Mouse (Mus musculus) cerebellum, postnatal 14 days (tissue): ENCODE measurements around the gene Fam118b.

Experiments used
- DNase-seq, 2 experiments: peaks; one replicate each; pipeline ENCODE4 v3.0.0; 2021; ENCODE audit warnings: mixed read lengths in 2 of 2

Fam118b gene

DNA sequence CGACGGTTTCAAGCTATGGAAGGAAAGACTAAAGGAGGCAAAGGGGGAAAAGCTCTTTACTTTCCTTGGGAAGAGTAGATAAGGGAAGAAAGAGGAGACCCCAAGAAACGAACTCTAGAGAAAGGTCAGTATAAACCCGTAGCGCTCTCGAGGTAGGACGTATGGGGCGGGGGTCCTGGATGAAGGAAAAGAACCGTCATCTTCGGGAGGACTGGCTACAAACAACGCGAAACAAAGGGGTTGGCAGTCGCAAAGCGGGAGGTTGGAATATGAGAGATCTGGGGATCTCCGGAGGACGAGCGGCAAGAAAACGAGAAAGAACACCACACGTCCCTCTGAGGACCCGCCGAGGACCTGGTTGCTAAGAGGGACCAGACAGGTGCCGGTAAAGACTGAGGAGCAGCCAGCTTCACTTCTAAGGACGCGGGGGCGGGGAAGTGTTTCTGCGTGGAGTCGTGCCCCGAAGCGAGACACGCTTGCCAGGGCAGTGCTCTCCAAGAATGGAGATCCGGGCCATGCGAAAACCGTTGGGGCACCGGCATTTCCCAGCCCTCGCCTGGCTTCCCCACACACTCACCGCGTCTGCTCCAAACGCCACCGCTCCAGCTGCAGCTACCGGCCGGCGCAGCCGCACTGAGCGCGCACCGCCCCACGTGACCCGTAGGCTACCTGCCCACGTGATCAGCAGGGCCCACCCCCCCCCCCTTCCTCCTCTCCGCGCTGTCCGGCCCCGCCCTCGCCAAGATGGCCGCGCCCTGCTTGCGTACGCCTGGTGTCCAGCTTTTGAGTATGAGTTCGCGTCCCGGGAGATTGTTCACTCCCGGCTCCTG, at the start of gene Fam118b, which contains the start of gene Rpusd4:
Gene Fam118b, minus strand, starts transcription at position 660 of the 830 bp plus-strand sequence.
Gene Rpusd4, plus strand, starts transcription at position 720 of the 830 bp plus-strand sequence.
- DNase-seq: peak; percentile 95 to 96

DNA sequence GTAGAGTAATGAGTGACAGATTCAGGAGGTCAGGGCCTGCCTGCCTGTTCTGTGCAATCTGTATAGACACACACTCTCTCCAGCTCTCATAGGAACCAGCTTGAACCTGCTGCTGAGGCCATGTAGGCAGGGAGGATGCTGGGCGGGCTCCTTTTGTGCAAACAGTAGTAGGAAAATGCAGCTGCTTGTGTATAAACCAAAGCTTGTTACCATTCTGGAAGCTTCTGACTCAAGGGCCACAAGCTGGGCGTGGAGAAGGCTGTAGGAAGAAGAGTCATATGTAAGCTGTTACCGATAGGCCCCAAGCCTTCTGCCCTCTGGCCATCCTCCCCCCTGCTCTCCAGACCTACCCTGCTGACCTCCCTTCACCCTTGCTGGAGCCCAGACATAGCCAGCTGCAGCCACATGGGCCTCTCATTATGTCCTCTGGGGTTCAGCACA, 49.2 kb upstream of the Fam118b start:
- no peak for DNase-seq

DNA sequence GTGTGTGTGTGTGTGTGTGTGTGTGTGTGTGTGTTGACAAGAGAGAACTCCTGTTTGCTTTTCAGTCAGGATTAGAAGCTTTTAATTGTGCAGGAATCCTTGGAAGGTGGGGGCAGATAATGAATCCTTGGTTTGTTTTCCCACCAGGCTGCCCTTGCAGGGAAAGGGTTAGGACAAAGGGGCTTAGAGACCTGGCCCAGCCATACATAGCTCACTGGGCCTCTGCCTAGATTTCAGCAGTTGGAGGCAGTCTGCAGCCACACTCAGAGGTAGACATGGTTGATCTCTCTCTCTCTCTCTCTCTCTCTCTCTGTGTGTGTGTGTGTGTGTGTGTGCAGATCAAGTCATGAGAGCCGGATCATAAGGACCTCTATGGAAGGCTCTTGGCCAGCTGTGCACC, 46.6 kb upstream of the Fam118b start:
- DNase-seq: no peak

DNA sequence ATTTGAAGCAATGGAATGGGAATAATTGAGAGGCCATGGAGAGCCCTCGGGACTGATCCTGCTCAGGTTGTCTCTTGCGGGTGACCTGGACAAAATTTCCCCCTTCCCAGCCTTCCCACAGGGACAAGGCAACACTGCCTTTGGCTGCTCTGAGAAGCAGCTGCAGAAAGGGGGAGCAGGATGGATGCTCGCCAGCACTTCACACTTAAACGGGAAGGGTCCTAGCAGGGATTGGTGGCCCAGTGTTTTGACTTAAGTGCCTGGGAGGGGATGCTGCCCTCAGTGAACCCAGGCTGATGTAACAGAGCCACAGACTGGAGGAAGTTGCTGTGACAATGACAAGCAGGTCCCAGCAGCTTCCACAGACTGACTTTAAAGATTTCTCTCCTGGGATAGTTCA, 46.0 kb upstream of the Fam118b start:
- DNase-seq: no peak

DNA sequence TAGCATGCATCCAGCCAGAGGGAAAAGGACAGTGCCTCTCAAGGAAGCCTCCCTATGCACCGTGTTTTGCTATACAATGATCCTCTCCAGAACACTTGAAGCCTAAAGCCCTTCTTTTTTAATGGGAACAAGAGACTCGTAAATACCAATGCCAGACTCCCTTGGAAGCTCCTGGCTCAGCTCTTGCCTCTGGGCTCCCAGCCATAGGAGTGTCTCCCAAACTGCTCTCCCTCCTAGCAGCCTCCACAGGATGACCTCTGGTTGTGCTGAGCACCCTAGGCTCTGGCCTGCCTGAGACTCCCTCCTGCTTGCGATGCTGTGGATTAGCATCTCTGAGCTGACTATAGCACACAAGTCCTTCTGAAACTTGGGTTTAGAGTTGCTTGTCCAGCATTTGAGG, 44.9 kb upstream of the Fam118b start:
- DNase-seq: peak; percentile 58 to 76

DNA sequence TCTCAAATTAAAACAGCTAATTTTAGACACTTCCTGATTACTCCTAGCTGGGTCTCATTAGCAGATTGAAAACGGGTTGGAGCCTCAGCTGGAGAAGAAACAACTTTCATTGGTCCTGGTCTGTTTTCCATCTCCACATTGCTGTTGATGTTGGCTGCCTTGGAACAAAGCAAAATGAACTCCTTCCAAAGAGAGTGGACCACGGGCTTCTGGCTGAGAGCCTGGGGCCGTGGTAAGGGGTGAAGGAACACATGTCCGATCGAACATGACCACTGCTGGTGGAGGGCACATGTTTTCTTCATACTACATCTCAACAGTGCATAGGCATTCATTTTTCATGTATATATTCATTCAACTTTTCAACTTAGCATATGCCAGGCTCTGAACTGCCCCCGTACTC, 42.8 kb upstream of the Fam118b start:
- DNase-seq: no peak

DNA sequence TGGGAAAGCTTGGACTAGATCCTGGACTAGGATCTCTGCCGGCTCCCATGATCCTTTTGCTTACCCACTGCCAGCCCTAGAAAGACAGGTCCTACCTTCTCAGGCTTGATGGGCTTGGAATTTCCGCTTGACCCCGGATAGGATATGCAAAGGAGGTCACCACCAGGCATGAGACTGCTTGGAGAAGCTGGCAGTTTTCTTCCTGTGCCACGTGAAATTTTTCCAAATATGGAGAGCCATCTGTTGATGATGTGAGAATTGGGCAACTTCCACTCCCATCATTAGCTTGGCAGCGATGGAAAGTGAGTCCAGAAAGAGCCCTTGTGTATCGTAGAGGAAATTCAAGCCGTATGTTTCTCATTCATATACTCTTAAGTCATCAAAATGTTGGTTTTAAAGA, 39.9 kb upstream of the Fam118b start:
- DNase-seq: peak; percentile 53 to 73

DNA sequence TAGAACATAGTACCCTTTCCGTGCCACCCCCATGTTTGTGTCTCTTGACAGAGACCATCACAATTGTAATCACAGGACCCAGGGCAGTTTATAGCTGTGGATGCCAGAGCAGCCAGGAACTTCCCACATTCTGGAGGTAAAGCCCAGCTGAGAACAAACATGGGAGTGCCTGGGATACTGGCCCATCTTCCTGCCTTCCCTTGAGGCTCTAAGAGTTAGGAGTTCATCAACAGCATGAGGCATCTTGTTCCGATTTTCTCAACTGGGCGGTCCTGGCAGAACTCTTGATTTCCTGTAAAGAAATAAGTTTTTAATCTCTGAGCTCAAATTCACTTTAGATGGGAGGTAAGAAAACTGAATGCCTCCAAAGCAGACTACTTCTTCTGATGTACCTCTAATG, 34.6 kb upstream of the Fam118b start:
- no peak for DNase-seq

DNA sequence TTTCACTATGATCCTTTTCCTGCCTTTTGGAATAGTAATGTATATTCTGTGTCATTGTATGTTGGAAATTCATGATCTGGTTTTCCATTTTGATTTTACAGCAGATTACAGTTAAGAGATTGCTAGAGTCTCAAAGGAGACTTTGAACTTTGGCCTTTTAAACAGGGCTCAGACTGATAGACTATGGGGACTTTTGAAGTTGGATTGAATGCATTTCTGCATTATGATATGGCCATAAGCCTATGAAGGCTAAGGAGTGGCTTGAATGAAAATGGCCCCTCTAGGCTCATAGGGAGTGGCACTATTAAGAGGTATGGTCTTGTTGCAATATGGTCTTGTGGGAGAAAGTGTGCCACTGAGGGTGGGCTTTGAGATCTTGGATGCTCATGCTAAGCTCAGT, 30.2 kb upstream of the Fam118b start:
- no peak for DNase-seq

DNA sequence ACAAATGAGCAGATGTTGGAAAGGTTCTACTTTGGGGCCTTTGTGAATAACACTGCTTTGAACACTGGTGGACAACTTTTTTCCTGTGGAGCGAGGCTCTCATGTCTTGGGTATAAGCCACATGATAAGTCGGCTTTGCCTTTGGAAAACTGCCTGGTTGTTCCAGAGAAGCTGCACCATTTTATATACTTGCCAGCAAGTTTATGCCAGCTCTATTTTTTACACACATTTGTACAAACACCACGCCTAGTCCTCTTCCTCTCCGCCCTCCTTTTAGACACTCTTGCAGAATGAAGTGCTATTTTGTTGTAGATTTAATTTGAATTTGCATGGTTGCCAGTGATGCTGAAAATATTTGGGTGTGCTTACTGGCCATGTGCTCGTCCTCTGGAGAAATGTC, 25.9 kb upstream of the Fam118b start:
- no peak for DNase-seq

DNA sequence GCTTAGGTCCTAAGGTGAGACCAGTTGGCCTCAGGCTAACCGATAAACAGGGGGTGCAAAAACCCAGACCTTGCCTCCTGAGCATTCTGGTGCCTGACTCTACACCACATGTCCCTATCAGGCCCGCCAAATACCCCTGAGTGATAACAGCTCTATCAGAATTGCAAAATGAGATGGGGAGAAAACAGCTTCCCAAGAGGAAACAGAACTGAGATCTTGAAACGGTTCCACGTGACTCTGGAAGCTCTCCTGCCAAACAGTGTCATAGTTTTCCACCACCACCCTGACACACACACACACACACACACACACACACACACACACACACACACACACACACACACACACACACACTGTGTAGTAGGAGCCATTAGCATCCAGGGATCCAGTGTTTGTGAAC, 23.3 kb upstream of the Fam118b start:
- DNase-seq: no peak

DNA sequence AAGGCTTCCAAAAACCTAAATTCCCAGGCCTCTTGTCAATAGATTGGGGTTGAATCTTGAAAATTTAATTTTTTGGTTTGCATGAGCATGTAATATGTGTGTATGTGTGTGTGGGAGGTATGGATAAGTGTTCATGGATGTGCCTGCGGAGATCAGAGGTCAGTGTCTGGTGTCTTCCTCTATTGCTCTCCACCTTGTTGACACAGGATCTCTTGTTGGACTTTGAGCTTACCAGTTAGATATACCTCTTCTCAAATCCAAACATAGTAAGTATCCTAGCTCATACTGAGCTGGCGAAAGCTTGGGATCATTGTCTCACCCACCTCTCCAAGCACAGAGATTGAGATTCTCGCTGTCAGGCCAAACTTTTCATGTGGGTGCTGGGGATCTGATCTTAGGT, 22.8 kb upstream of the Fam118b start:
- DNase-seq: no peak

DNA sequence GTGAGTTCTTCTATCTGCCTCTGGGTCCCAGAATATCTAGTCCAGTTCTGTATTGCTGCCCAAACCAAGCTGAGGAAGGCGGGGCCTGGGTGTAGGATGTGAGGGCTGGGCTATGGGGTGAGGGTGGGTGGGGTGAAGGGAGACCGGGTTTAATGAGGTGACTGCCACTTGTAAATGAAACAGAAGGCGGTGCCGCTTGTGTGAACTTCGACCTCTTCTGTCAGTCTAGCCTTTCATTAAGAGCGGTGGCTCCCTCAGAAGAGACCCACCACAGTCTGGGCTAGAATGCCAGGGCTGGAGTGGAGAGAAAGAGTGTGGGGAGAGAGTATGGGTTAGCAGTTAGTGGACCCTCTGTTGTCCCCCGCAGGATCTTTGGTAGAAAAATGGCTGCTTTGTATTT, 22.4 kb upstream of the Fam118b start:
- no peak for DNase-seq

DNA sequence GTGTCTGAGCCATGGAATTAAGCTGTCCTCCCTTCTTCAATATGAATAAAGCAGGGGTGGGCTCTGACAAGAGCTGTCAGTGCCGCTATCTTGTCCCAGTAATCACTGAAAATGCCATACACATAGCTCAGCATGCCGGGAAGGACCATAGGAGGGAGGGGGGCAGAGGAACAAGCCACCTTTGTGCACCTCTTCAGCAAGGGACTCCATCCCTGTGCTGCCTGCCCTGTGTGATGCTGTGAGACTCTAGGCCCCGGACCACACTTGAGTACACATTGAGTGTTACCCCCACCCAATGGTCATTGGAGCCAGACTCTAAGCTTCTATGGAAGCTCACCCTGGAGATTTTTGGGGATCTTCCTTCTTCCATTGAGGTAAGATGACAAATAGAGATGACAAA, 18.7 kb upstream of the Fam118b start:
- no peak for DNase-seq

DNA sequence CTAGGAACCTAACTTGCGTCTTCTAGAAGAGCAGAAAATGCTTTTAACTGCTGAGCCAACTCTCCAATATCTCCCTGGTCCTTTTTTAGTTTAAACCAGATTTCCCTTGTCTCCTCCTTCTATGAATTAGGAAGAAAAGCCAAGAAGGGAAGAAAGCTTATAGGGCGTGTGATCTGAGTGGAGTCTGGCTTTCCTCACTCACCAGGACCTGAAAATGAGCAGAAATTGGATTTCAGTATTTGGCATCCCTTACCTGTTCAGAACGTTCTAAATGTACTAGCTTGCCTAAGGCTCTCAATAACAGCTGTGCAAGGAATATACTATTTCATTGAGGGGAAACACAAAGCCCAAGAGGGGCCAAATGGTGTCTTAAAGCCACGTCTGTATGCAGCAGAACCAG, 16.7 kb upstream of the Fam118b start:
- DNase-seq: no peak

DNA sequence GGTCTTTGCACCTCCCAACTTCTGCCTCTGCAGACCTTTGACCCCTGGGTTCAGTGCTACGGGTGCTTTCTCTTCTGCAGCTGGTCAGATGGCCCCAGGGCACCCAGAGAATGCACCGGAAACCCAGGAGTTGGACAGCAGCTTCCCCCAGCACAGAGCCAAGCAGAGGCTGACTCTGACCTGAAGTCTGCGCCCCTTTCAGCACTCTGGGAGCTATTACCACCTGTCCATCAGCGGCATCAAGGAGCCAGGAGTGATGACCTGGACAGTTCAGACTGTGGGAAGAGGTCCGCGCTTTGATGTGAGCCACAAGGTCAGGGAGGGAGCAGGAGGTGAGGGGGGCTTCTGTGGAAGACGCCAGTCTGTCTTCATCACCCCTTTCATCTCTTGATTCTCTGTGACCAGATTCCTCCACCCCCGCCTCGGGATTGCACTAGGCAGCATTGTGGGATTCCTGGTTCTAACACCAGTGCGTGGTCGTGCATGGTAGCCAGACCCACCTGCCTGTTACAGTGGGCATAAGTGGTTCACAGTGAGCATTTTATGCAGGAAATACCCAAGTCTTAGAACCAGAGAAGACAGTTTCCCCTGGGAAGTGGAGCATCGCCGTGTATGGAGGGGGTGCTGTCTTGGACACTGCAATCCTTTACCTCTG, 15.9 kb upstream of the Fam118b start:
- DNase-seq: no peak

DNA sequence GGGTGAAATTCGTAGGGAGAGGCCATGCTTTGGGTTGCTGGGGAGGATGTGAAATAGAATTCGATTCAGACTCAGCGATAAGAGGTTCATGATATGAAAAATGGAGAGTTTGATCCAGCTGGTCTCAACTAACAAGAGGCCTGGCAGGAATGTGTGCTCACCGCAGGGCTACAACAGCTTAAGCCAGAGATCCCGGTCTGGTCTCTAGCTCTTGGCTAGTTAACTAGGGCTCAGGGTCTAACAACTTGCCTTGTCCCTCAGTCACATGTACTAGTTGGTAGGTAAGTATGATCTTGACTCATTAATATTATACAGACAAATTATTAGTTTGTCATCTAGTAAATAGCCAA, 15.2 kb upstream of the Fam118b start:
- no peak for DNase-seq

DNA sequence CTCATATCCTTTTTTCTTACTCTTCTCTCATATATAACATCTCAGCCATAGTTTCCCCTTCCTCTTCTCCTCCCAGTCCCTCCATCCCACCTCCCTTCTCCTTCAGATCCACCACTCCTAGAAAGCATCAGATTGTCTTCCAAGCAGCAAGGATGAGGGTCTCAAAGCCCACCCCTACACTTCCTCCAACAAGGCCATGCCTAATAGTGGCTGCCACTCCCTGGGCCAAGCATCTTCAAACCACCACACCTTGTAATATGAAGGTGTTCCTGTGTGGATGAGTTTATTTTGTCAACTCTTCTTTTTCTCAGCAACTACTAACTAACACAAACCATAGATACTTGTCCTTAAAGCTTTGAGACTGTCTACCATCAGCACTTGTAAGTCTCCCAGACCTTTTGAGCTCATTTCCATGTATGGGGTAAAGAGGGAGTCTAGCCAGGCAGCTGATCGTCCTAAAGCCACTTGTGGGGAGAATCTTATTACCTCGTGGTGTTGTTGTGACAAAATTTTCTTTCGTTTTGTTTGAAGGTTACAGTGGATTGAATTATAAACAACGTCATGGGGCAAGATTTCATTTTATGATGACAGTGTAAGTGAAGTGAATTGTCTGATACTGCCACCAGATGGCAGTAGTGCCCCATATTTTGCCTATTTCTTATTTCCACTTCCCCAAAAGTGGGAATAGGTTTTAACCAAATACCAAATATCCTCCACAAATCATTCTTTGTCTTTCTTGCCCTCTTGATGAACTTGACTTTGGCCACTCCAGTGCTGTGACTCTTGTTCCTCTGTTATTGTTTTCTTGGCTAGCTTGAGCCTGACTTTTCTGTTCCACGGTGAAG, 14.6 kb upstream of the Fam118b start:
- DNase-seq: peak; percentile 76 to 82

DNA sequence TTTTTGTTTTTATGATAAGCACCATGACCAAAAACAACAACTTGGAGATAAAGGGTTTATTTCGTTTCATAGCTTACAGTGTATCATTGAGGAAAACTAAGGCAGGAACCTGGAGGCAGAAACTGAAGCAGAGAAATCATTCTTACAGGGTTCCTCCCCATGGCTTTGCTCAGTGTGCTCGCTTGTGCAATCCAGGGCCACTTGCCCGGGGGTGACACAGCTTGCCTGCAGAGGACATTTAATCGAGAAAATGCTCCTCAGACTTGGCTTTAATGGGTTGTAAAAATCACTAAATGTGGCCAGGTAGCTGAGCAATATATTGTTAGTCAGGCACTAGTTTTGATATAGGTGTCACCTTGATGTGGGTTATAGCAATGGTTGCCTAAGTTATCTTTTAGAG, 10.8 kb upstream of the Fam118b start:
- DNase-seq: no peak

DNA sequence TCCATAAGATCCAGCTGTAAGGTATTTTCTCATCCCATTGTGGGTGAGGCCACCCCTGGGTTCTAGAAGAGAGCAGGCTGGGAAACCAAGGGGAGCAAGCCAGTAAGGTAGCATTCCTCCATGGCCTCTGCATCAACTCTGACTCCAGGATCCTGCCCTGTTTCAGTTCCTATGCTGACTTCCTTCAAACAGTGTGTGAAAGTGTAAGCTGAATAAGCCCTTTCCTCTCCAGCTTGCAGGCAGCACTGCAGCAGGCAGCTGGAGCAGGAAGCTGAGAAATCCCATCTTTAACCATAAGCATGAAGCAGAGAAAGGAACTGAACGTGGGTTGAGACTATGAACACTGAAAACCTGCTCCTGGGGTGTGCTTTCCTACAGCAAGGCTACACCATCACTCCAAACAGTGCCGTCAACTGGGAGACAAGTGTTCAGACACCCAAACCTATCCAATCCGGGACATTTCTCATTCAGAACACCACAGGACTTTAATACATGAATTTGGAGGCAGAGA, 10.3 kb upstream of the Fam118b start:
- no peak for DNase-seq

DNA sequence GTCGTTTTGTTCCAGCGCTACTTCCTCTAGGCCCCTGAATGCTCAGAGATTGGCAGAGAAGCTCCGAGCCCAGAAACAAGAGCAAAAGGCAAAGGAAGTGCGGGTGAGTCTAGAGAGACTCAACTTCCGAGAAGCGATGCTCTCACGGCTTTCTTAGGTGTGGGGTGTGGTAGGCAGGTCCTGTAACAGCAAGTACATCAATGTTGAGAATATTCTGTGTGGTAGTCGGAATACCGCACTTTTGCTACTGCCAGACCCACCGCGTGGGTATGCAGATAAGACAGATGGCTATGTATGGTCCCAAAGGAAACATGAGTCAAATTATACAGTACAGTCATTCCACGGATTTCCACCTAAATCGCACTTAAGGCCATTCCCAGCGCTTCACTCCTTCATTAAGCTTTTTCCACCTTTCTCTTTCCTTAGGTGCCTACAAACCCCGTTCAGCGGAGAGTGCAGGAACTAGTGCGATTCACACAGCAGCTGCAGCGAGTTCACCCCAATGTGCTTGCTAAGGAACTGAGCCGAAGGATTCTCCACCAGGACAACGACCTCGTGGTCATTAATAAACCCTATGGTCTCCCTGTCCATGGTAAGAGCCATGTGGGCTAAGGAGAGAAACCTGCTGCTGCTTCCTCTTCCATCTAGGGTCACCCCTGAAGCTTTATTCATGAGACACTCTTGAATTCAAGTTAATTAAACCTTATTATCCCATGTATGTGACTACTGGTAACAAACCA, 541 bp upstream of the Fam118b start:
- DNase-seq: no peak

DNA sequence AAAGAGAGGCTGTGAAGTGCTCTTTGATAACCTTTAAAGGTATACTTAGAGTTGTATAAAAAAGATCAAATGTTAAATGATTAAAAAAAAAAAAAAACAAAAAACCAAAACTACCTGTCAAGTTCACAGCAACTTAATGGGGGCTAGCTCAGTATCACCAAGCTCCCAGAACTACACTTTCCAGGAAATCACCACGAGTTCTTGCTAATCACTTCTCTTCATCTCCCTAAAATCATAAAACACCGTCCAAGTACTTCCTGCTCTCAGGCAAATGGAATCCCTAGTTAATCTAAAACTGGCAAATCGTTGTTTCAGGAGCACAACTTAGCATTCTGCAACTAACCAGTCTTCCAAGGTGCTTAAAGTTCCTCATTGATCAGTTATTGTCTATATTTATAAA, 3.1 kb downstream of the Fam118b start:
- DNase-seq: no peak

DNA sequence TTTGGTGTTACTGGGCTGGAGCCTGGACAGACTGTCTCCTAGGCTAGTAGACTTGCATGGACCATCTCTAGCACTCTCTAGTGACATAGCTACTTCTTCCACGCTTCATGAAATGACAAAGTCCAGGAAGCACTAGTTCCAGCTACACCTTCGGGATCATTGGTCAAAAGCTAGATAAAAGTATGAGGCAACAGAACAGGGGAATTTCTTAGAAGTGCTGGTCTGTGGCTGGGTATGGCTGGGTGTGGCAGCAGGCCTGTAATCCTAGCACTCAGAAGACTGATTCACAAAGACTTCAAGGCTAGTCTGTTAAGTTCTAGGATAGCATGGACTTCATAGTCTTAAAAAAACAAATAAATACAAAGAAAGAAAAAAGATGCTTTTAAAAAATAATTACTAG, 4.2 kb downstream of the Fam118b start:
- DNase-seq: no peak
